Mouse (Mus musculus) hindbrain, embryonic 10.5 days (tissue): ENCODE results near the gene Pgf. TPM values are rescaled to one million over a fixed set of nuclear protein-coding genes. Genes with fewer than 3 reads are reported as not detected.

ENCODE experiments used
- DNase-seq: peaks from one replicate; pipeline ENCODE4 v3.0.0-alpha.2; 2017; ENCODE audit warnings: low spot score
- H3K27ac ChIP-seq: fragments of 300-500 bp; sonication (generic); 2 replicates; pipeline ENCODE4 v1.5.1; 2016; ENCODE audit warnings: mild to moderate bottlenecking, moderate library complexity
- H3K27me3 ChIP-seq: fragments of 300-500 bp; sonication (generic); 2 replicates; pipeline ENCODE4 v1.6.1; 2016; ENCODE audit warnings: mild to moderate bottlenecking; ENCODE audit not compliant: poor library complexity, insufficient read depth, severe bottlenecking
- H3K36me3 ChIP-seq: fragments of 300-500 bp; sonication (generic); 2 replicates; pipeline ENCODE4 v1.6.1; 2016; ENCODE audit warnings: mild to moderate bottlenecking, moderate library complexity
- H3K4me1 ChIP-seq: fragments of 300-500 bp; sonication (generic); replicated peaks from 2 replicates; pipeline ENCODE4 v1.6.1; 2016; ENCODE audit warnings: mild to moderate bottlenecking
- H3K4me3 ChIP-seq: fragments of 300-500 bp; sonication (generic); 2 replicates; pipeline ENCODE4 v1.5.1; 2016; ENCODE audit warnings: mild to moderate bottlenecking, moderate library complexity
- H3K9me3 ChIP-seq: fragments of 300-500 bp; sonication (generic); 2 replicates; pipeline ENCODE4 v1.6.1; 2016; ENCODE audit warnings: mild to moderate bottlenecking, moderate library complexity
- WGBS: fragments of 180-500 bp; shearing (Covaris S2); methylation state at CpG from one replicate; pipeline ENCODE4 v1.1.7; 2016; 5-methylcytosine and 5-hydroxymethylcytosine counted together
- polyA plus RNA-seq: library from polyadenylated mRNA; unstranded; fragments of >200 nt; fragmentation: Nextera tagmentation; extraction: Ambion mirVana; gene quantifications from 2 replicates; pipeline ENCODE4 v1.2.1, GENCODE M21; 2016

Gene Pgf
- polyA plus RNA-seq, 1 experiment from 2014 or later: 8.0 TPM

DNA sequence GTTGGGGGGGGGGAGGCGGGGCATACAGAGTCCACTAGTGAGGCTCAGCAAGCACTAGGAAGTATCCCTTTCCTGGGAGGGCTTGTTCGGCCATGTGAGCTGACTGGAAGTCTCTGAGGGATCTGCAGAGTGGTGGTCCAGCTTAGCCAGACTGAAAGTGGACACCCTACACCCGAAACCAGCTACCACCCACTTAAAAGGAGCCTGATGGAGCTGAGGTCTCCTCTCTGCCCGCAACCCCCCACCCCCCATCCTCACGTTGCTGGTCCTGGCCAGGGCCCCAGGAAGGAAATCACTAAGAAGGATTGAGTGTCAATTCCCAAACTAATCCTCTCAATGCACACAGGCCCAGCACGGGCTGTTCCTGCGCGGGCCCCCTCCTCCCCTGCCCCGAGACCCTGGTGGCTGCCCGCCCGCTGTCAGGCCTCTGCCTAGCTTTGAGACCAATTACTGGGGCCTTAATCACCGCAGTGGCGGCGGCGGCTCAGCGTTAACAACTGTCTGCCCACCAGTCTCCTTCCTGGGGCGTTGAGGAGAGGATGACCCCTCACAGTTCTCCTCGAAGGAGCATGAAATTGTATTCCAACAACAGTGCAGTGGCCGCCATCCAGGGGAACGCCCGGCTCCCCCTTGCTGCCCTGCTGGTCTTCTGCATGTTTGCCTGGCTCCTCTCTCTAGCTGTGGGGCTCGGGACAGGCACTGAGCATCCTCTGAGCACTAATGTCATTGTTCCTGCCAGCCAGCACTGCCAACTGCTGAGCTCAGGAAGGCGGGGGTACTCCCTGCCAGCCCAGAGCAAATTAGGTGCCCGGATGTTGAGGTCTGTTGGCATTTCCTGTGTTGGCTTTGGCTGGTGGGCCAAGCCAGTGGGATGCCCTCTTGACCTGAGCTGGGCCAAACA lies 23.6 kb upstream of the Pgf start:
- peaks cover 6% of the 10 kb centered on the region; the same call in 1 of the 2 replicates for H3K27me3 ChIP-seq
- H3K4me1 ChIP-seq: peaks cover 43% of the 10 kb centered on the region
- no peaks in the 10 kb centered on the region for H3K9me3 ChIP-seq
- no peak for DNase-seq
- peak overlapping the region; percentile 75 for H3K27ac ChIP-seq
- peak overlapping the region; percentile 5; the same call in 1 of the 2 replicates for H3K4me3 ChIP-seq
- WGBS: 26% methylated on average over 24 of the region's 24 CpGs
- H3K36me3 ChIP-seq: no peaks in the 10 kb centered on the region

GRCm38 (mm10) chr12:85199954-85200353 lies 22.4 kb upstream of the Pgf start:
- H3K9me3 ChIP-seq: no peaks in the 10 kb centered on the region
- H3K4me3 ChIP-seq: no peak overlapping the region
- H3K27me3 ChIP-seq: peaks cover 18% of the 10 kb centered on the region; the same call in 1 of the 2 replicates
- no peak for DNase-seq
- WGBS: 90% methylated on average over 1 of the region's 1 CpGs
- H3K27ac ChIP-seq: no peak overlapping the region
- no peaks in the 10 kb centered on the region for H3K36me3 ChIP-seq
- peaks cover 39% of the 10 kb centered on the region for H3K4me1 ChIP-seq

GRCm38 (mm10) chr12:85197936-85198335 lies 20.3 kb upstream of the Pgf start:
- peak; percentile 52 for DNase-seq

DNA sequence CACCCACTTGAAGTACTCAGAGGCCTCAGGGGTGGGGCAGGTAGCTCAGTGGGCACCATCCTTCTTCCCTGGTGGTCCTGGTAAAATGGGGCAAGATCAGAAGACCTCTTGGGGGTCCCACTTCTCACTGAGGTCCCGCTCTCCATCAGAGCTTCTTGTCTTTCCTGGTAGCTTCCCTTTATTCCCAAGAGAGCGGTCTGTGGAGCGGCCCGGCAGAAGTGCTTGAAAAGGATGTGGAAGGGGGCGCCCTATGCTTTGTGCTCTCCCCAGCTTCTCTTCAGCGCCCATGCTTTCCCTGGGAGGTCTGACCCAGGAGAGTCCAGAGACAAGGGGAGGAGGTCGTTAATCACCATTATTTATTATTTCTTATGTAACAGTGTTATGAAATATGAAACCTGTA lies 19.8 kb upstream of the Pgf start:
- no peak for DNase-seq
- Histone ChIP-seq H3K27ac (peak overlapping the region; percentile 43; the same call in 1 of the 2 replicates), H3K9me3 (no peaks in the 10 kb centered on the region), H3K4me3 (no peak overlapping the region), H3K4me1 (peaks cover 46% of the 10 kb centered on the region), H3K36me3 (no peaks in the 10 kb centered on the region), H3K27me3 (peaks cover 38% of the 10 kb centered on the region)
- 70% methylated on average over 7 of the region's 7 CpGs for WGBS

More at GRCm38 (mm10) chr12:85197936-85198335, 20.3 kb upstream of the Pgf start:
- peaks cover 40% of the 10 kb centered on the region for H3K4me1 ChIP-seq
- 0 out of 2 replicates have a peak overlapping the region, but pooled peaks have one; percentile 43 for H3K27ac ChIP-seq
- H3K36me3 ChIP-seq: no peaks in the 10 kb centered on the region
- H3K9me3 ChIP-seq: no peaks in the 10 kb centered on the region
- 43% methylated on average over 8 of the region's 8 CpGs for WGBS
- peaks cover 32% of the 10 kb centered on the region for H3K27me3 ChIP-seq
- peak overlapping the region; percentile 4; the same call in 1 of the 2 replicates for H3K4me3 ChIP-seq

GRCm38 (mm10) chr12:85196191-85196590 lies 18.6 kb upstream of the Pgf start:
- Histone ChIP-seq H3K4me3 (no peak overlapping the region), H3K9me3 (no peaks in the 10 kb centered on the region), H3K27me3 (peaks cover 41% of the 10 kb centered on the region), H3K4me1 (peaks cover 37% of the 10 kb centered on the region), H3K27ac (peak overlapping the region; percentile 23; the same call in 1 of the 2 replicates), H3K36me3 (no peaks in the 10 kb centered on the region)
- WGBS: 92% methylated on average over 10 of the region's 10 CpGs
- no peak for DNase-seq

GRCm38 (mm10) chr12:85195086-85195485 lies 17.5 kb upstream of the Pgf start:
- Histone ChIP-seq H3K4me1 (peaks cover 29% of the 10 kb centered on the region), H3K4me3 (no peak overlapping the region), H3K27me3 (peaks cover 41% of the 10 kb centered on the region), H3K36me3 (no peaks in the 10 kb centered on the region), H3K9me3 (no peaks in the 10 kb centered on the region), H3K27ac (no peak overlapping the region)
- DNase-seq: no peak
- 86% methylated on average over 5 of the region's 5 CpGs for WGBS

GRCm38 (mm10) chr12:85194623-85195018 lies 17.0 kb upstream of the Pgf start:
- H3K36me3 ChIP-seq: no peaks in the 10 kb centered on the region
- DNase-seq: no peak
- H3K4me1 ChIP-seq: peaks cover 29% of the 10 kb centered on the region
- no peaks in the 10 kb centered on the region for H3K9me3 ChIP-seq
- peaks cover 41% of the 10 kb centered on the region for H3K27me3 ChIP-seq
- 80% methylated on average over 4 of the region's 4 CpGs for WGBS
- no peak overlapping the region for H3K27ac ChIP-seq
- no peak overlapping the region for H3K4me3 ChIP-seq

DNA sequence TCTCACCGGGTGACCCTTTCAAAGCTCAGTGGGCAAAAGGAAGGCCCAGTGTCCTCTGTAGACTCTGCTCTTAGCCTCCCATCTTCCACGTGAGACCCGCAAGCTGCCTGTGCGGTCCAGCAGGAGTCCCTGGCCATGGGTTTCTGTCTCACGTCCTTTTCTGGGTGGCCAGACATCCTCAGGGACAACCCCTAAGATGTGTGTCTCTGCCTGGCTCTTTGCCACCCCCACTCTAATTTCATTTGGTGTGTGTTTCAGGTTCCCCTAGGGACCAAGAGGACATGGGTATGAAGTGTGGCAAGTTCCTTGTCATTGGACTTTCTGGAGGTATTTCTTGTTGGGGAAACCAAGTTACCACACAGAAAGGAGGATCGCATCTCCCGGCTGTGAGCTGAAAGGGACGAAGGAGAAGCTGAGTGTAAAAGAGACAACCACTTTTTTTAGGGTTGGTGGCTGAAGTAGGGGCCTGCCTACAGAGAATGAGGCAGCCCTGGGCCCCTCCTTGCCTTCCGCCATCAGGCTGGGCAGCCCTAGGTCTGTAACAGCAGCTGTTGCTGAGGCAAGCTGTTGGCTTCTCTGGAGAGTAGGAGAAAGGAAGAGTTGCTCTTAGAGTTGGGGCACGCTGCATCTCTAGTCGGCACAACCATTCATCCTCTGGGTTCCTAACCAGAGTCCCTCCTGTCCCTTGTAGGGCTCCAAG lies 16.5 kb upstream of the Pgf start:
- Histone ChIP-seq H3K27me3 (peaks cover 41% of the 10 kb centered on the region), H3K4me1 (peaks cover 29% of the 10 kb centered on the region), H3K36me3 (no peaks in the 10 kb centered on the region), H3K4me3 (no peak overlapping the region), H3K27ac (no peak overlapping the region), H3K9me3 (no peaks in the 10 kb centered on the region)
- WGBS: 92% methylated on average over 11 of the region's 11 CpGs
- DNase-seq: no peak

- H3K27me3 ChIP-seq: peaks cover 41% of the 10 kb centered on the region
- no peak overlapping the region for H3K4me3 ChIP-seq
- H3K9me3 ChIP-seq: no peaks in the 10 kb centered on the region
- DNase-seq: no peak
- 81% methylated on average over 10 of the region's 10 CpGs for WGBS
- peaks cover 28% of the 10 kb centered on the region for H3K4me1 ChIP-seq
- no peaks in the 10 kb centered on the region for H3K36me3 ChIP-seq
- peak overlapping the region; percentile 50 for H3K27ac ChIP-seq
These were observed 15.6 kb upstream of the Pgf start for GRCm38 (mm10) chr12:85193146-85193545.

- WGBS: 30% methylated on average over 19 of the region's 19 CpGs
- H3K27ac ChIP-seq: peak overlapping the region; percentile 50
These were observed 15.0 kb upstream of the Pgf start for GRCm38 (mm10) chr12:85192461-85193108.

DNA sequence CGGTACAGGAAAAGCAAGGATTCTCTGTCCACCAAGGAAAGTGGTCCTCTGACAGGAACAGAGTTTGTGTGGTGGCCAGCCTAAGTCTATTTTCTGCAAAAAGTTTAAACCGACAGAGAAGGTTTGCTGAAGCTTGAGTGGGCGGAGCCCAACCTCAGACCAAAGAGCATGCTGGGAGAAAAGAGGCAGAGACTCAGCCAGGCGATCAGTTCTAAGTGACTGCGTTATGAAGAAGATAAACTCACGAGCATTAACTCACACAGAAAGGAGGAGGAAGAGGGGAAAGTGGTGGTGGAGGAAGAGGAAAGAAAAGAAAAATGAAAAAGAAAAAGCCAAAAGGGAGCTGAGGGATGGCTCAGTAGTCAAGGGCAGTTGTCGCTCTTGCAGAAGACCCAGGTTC lies 12.7 kb upstream of the Pgf start:
- Histone ChIP-seq H3K4me3 (no peak overlapping the region), H3K4me1 (peaks cover 14% of the 10 kb centered on the region), H3K27me3 (peaks cover 26% of the 10 kb centered on the region), H3K27ac (no peak overlapping the region), H3K36me3 (no peaks in the 10 kb centered on the region), H3K9me3 (no peaks in the 10 kb centered on the region)
- DNase-seq: no peak
- WGBS: 84% methylated on average over 7 of the region's 7 CpGs

More at GRCm38 (mm10) chr12:85192461-85193108, 15.0 kb upstream of the Pgf start:
- peak overlapping the region; percentile 16; the same call in 1 of the 2 replicates for H3K4me3 ChIP-seq
- peaks cover 41% of the 10 kb centered on the region for H3K27me3 ChIP-seq
- DNase-seq: no peak
- H3K9me3 ChIP-seq: no peaks in the 10 kb centered on the region
- no peaks in the 10 kb centered on the region for H3K36me3 ChIP-seq
- H3K4me1 ChIP-seq: peaks cover 22% of the 10 kb centered on the region

GRCm38 (mm10) chr12:85186361-85186760 lies 8.8 kb upstream of the Pgf start:
- 71% methylated on average over 7 of the region's 7 CpGs for WGBS
- Histone ChIP-seq H3K4me3 (no peak overlapping the region), H3K36me3 (no peaks in the 10 kb centered on the region), H3K9me3 (no peaks in the 10 kb centered on the region), H3K4me1 (peaks cover 24% of the 10 kb centered on the region), H3K27me3 (peaks cover 24% of the 10 kb centered on the region), H3K27ac (no peak overlapping the region)
- DNase-seq: no peak
